8 mouse cellular contexts compared by ENCODE assay signal in genomic region chr13:14177989-14178388, GRCm38 (mm10).
DNase-seq lines count a peak whose midpoint lies in the region; ATAC-seq and TF ChIP-seq lines count a peak whose summit lies in the region.
"Had no signal": no experiment of that assay in that cellular context is flagged by ENCODE, and none has a peak within 500 bp of the region (broad histone marks: within the 10 kb centered on the region; RNA-seq: fewer than 3 reads in every experiment).

No protein-coding gene starts in this region.

- H3K4me1 ChIP-seq in heart, postnatal 0 days (ENCODE audit: control insufficient read depth, insufficient read depth) = no peaks in the 10 kb centered on the region
- H3K4me1 ChIP-seq in midbrain, embryonic 14.5 days (ENCODE audit: control insufficient read depth, insufficient read depth, low read length) = no peaks in the 10 kb centered on the region
- no peaks in the 10 kb centered on the region for H3K4me1 ChIP-seq in midbrain, embryonic 11.5 days (ENCODE audit: control insufficient read depth, insufficient read depth, low read length)

- H3K4me2 ChIP-seq in heart, postnatal 0 days (ENCODE audit: low read depth, low read length) = no peak overlapping the region
- no peak overlapping the region for H3K4me2 ChIP-seq in midbrain, embryonic 14.5 days (ENCODE audit: low read length)
- no peak overlapping the region for H3K4me2 ChIP-seq in midbrain, embryonic 11.5 days

- DNase-seq in heart, postnatal 0 days (ENCODE audit: low spot score) = peak; percentile 52
- no peak for DNase-seq in heart, adult 11 months
- peak; percentile 41 for DNase-seq in midbrain, embryonic 14.5 days
- DNase-seq in midbrain, embryonic 11.5 days (ENCODE audit: low spot score, missing footprints) = no peak
- peak; percentile 35 for DNase-seq in brain, embryonic 14.5 days (ENCODE audit: low read depth)
- peak; percentile 40 for DNase-seq in splenic B cell, adult 2 months (ENCODE audit: low read depth, low spot score)
- DNase-seq: layer of hippocampus, adult 9-11 months had no signal

- TF ChIP-seq CTCF in heart, postnatal 0 days (IDR thresholded peaks at IDR 0.05; ENCODE audit: low read depth) = peak; percentile 67
- TF ChIP-seq CTCF in brain, embryonic 14.5 days (IDR thresholded peaks at IDR 0.05; ENCODE audit: borderline replicate concordance, extremely low read depth, insufficient read depth, insufficient read length) = no peak

- ATAC-seq in heart, postnatal 0 days (ENCODE audit: insufficient read depth, low read depth) = 0 out of 2 replicates have a peak, but pooled peaks have one; percentile 51
- ATAC-seq in midbrain, embryonic 14.5 days (ENCODE audit: low FRiP score, low TSS enrichment) = no peak
- no peak for ATAC-seq in midbrain, embryonic 11.5 days (ENCODE audit: low FRiP score)
- ATAC-seq in activated CD4-positive, CD25-positive, alpha-beta regulatory T cell, adult 4 months = no peak

- H3K9ac ChIP-seq in heart, postnatal 0 days (replicated peaks; ENCODE audit: low read depth, low read length) = no peak overlapping the region
- no peak overlapping the region for H3K9ac ChIP-seq in midbrain, embryonic 14.5 days (replicated peaks; ENCODE audit: low read length)
- H3K9ac ChIP-seq in midbrain, embryonic 11.5 days (ENCODE audit: low read length) = no peak overlapping the region

- no peak for TF ChIP-seq POLR2A in brain, embryonic 14.5 days (IDR thresholded peaks at IDR 0.05; ENCODE audit: borderline replicate concordance, extremely low read depth, insufficient read depth, insufficient read length, poor library complexity, severe bottlenecking)

- no peaks in the 10 kb centered on the region for H3K9me3 ChIP-seq in heart, postnatal 0 days (replicated peaks; ENCODE audit: control insufficient read depth, low read length)
- no peaks in the 10 kb centered on the region for H3K9me3 ChIP-seq in midbrain, embryonic 14.5 days (ENCODE audit: control insufficient read depth, low read length)
- no peaks in the 10 kb centered on the region for H3K9me3 ChIP-seq in midbrain, embryonic 11.5 days (ENCODE audit: control insufficient read depth, low read length)

- no peaks in the 10 kb centered on the region for H3K27me3 ChIP-seq in heart, postnatal 0 days (ENCODE audit: control insufficient read depth, insufficient read depth, low read length)
- no peaks in the 10 kb centered on the region for H3K27me3 ChIP-seq in midbrain, embryonic 14.5 days (ENCODE audit: control insufficient read depth, insufficient read depth, low read length)
- no peaks in the 10 kb centered on the region for H3K27me3 ChIP-seq in midbrain, embryonic 11.5 days (ENCODE audit: control insufficient read depth, insufficient read depth, low read length)
- no peaks in the 10 kb centered on the region for H3K27me3 ChIP-seq in splenic B cell, adult 2 months (ENCODE audit: control insufficient read depth, insufficient read depth, low read length, poor library complexity, severe bottlenecking)

- TF ChIP-seq EP300 in heart, postnatal 0 days (IDR thresholded peaks at IDR 0.05; ENCODE audit: low read depth) = no peak

- no peak overlapping the region for H3K4me3 ChIP-seq in heart, postnatal 0 days (ENCODE audit: low read depth, low read length)
- H3K4me3 ChIP-seq in midbrain, embryonic 14.5 days (replicated peaks; ENCODE audit: low read depth, low read length) = no peak overlapping the region
- H3K4me3 ChIP-seq in midbrain, embryonic 11.5 days (ENCODE audit: low read depth, low read length) = no peak overlapping the region

- peaks cover 4% of the 10 kb centered on the region; the same call in 1 of the 2 replicates for H3K36me3 ChIP-seq in heart, postnatal 0 days (replicated peaks; ENCODE audit: control insufficient read depth, insufficient read depth, low read length)
- H3K36me3 ChIP-seq in midbrain, embryonic 14.5 days (ENCODE audit: control insufficient read depth, insufficient read depth, low read length) = peaks cover 10% of the 10 kb centered on the region
- H3K36me3 ChIP-seq in midbrain, embryonic 11.5 days (ENCODE audit: control insufficient read depth, insufficient read depth, low read length) = no peaks in the 10 kb centered on the region
- peaks cover 2% of the 10 kb centered on the region; the same call in 1 of the 2 replicates for H3K36me3 ChIP-seq in splenic B cell, adult 2 months (ENCODE audit: control insufficient read depth, insufficient read depth, low read length, poor library complexity, severe bottlenecking)

- no peak overlapping the region for H3K27ac ChIP-seq in heart, postnatal 0 days (ENCODE audit: low read depth)
- H3K27ac ChIP-seq in midbrain, embryonic 14.5 days (replicated peaks; ENCODE audit: low read depth, low read length) = no peak overlapping the region
- H3K27ac ChIP-seq in midbrain, embryonic 11.5 days (ENCODE audit: low read depth, low read length) = no peak overlapping the region

- 81% methylated on average over 1 of the region's 1 CpGs for WGBS in heart, postnatal 0 days
- 92% methylated on average over 1 of the region's 1 CpGs for WGBS in midbrain, embryonic 14.5 days
- 98% methylated on average over 1 of the region's 1 CpGs for WGBS in midbrain, embryonic 11.5 days

Comparison
In these comparisons a context has a peak if more than half of its experiments do, and no peak if none do; other contexts are left out.
1. DNase-seq: peak in heart, postnatal 0 days (single experiment), midbrain, embryonic 14.5 days (single experiment), brain, embryonic 14.5 days (single experiment) and splenic B cell, adult 2 months (single experiment); none in heart, adult 11 months (single experiment) and midbrain, embryonic 11.5 days (single experiment).